23 mouse cellular contexts compared by ENCODE assay signal in genomic region chr4:145247556-145247955, GRCm38 (mm10).
"Had no signal": no experiment of that assay in that cellular context is flagged by ENCODE, and none has a peak within 500 bp of the region (broad histone marks: within the 10 kb centered on the region; RNA-seq: fewer than 3 reads in every experiment).

No protein-coding gene starts in this region.

- H3K4me1 ChIP-seq: intestine, embryonic 15.5 days had no signal

- H3K27me3 ChIP-seq: intestine, embryonic 15.5 days had no signal

- H3K36me3 ChIP-seq: heart, embryonic 13.5 days; heart, embryonic 15.5 days; hindbrain, embryonic 13.5 days; hindbrain, embryonic 15.5 days; intestine, embryonic 15.5 days; kidney, embryonic 15.5 days; limb, embryonic 13.5 days; limb, embryonic 15.5 days; liver, embryonic 12.5 days had no signal

- H3K9ac ChIP-seq: heart, embryonic 13.5 days; heart, embryonic 15.5 days; hindbrain, embryonic 15.5 days; intestine, embryonic 15.5 days; kidney, embryonic 15.5 days; limb, embryonic 13.5 days; limb, embryonic 15.5 days; liver, embryonic 12.5 days had no signal

- H3K27ac ChIP-seq: heart, embryonic 13.5 days; heart, embryonic 15.5 days; hindbrain, embryonic 13.5 days; hindbrain, embryonic 15.5 days; hindbrain, postnatal 0 days; intestine, embryonic 15.5 days; kidney, embryonic 15.5 days; kidney, postnatal 0 days; limb, embryonic 13.5 days; limb, embryonic 15.5 days; liver, embryonic 12.5 days had no signal

- H3K9me3 ChIP-seq: heart, embryonic 13.5 days; heart, embryonic 15.5 days; hindbrain, embryonic 13.5 days; hindbrain, embryonic 15.5 days; intestine, embryonic 15.5 days; kidney, embryonic 15.5 days; limb, embryonic 13.5 days; limb, embryonic 15.5 days; liver, embryonic 12.5 days had no signal

- DNase-seq: gastrocnemius, postnatal 14 days; gastrocnemius, postnatal 36 days; heart, adult 18-20 months; heart, postnatal 14 days; heart, postnatal 36 days; kidney, adult 2 months; kidney, adult 9 months; kidney, postnatal 14 days; kidney, postnatal 36 days; layer of hippocampus, adult 9-11 months; layer of hippocampus, postnatal 36 days; left cerebral cortex, postnatal 4 days had no signal
